Comparison of ENCODE assay signal across 8 mouse cellular contexts in genomic region chr11:120269498-120270104, GRCm38 (mm10). TPM values are rescaled to one million over a fixed set of nuclear protein-coding genes. Genes with fewer than 3 reads are reported as not detected.
DNase-seq lines count a peak whose midpoint lies in the region; ATAC-seq and TF ChIP-seq lines count a peak whose summit lies in the region.

No protein-coding gene starts in this region.

- H3K27ac ChIP-seq in kidney, adult 2 months (ENCODE audit: insufficient read depth, low read depth, low read length): no peak overlapping the region
- H3K27ac ChIP-seq in liver, embryonic 11.5 days (ENCODE audit: low read depth, low read length): no peak overlapping the region

- no peak overlapping the region for H3K4me3 ChIP-seq in kidney, adult 2 months (ENCODE audit: insufficient read depth, low read depth, low read length)
- no peak overlapping the region for H3K4me3 ChIP-seq in liver, embryonic 11.5 days (ENCODE audit: low read depth, low read length)

- intact Hi-C loops in left cerebral cortex, postnatal 36 days (cut with DNase I): no loop called here

- peak; percentile 32 for DNase-seq in kidney, adult 2 months
- DNase-seq in kidney, adult 8-10 months: no peak
- peak; percentile 87 for DNase-seq in Muller cell, postnatal 12 days (ENCODE audit: inconsistent ontology term)
- peak; percentile 55 for DNase-seq in forelimb bud, embryonic 11.5 days (ENCODE audit: low read depth, low spot score)
- DNase-seq in liver, embryonic 11.5 days (ENCODE audit: low spot score): no peak
- DNase-seq in left cerebral cortex, postnatal 36 days (ENCODE audit: low spot score in 2 of 2): no peak
- no peak for DNase-seq in right cerebral cortex, postnatal 4 days
- DNase-seq in urinary bladder, postnatal 4 days (ENCODE audit: low spot score in 2 of 2): no peak

- 74% methylated on average over 8 of the region's 8 CpGs for WGBS in kidney, adult 2 months
- WGBS in liver, embryonic 11.5 days: 67% methylated on average over 8 of the region's 8 CpGs

- H3K27me3 ChIP-seq in kidney, adult 2 months (replicated peaks; ENCODE audit: control insufficient read depth, insufficient read depth, low read length): no peaks in the 10 kb centered on the region
- H3K27me3 ChIP-seq in liver, embryonic 11.5 days (replicated peaks; ENCODE audit: control insufficient read depth, insufficient read depth, low read length): no peaks in the 10 kb centered on the region

- H3K9me3 ChIP-seq in liver, embryonic 11.5 days (ENCODE audit: control insufficient read depth, low read length): no peaks in the 10 kb centered on the region

- H3K9ac ChIP-seq in liver, embryonic 11.5 days (ENCODE audit: low read depth, low read length): no peak overlapping the region

- ATAC-seq in liver, embryonic 11.5 days (replicated peaks; ENCODE audit: low FRiP score): peak; percentile 66

- H3K36me3 ChIP-seq in kidney, adult 2 months (ENCODE audit: control insufficient read depth, insufficient read depth, low read length): no peaks in the 10 kb centered on the region
- peaks cover 17% of the 10 kb centered on the region for H3K36me3 ChIP-seq in liver, embryonic 11.5 days (ENCODE audit: control insufficient read depth, insufficient read depth, low read length)

- no peak for TF ChIP-seq POLR2A in kidney, adult 2 months (IDR thresholded peaks at IDR 0.05; ENCODE audit: low read depth, low read length)

- H3K4me1 ChIP-seq in kidney, adult 2 months (ENCODE audit: control insufficient read depth, insufficient read depth, low read length): no peaks in the 10 kb centered on the region
- peaks cover 13% of the 10 kb centered on the region for H3K4me1 ChIP-seq in liver, embryonic 11.5 days (replicated peaks; ENCODE audit: control insufficient read depth, insufficient read depth, low read length)

- TF ChIP-seq CTCF in kidney, adult 2 months (conservative IDR thresholded peaks at IDR 0.05; ENCODE audit: insufficient read depth, insufficient read length, low read depth, low read length): no peak

- no peak overlapping the region for H3K4me2 ChIP-seq in liver, embryonic 11.5 days

RNA-seq across cellular contexts. Expression of gene Bahcc1, which starts 36.9 kb away (rescaled TPM):
- polyA plus RNA-seq in kidney, adult 2 months (2012; rRNA removed): 8.0 and 9.2 TPM in 2 replicates
- polyA plus RNA-seq in liver, embryonic 11.5 days (2014; fragmentation: Nextera tagmentation; extraction: Ambion mirVana): 6.7 and 8.8 TPM in 2 replicates
- total RNA-seq in left cerebral cortex, postnatal 36 days (2021): 10 to 100 TPM; 15.3 to 20.9 TPM

Comparison
In these comparisons a context has a peak if more than half of its experiments do, and no peak if none do; other contexts are left out.
1. DNase-seq: peak in kidney, adult 2 months (single experiment), Muller cell, postnatal 12 days (single experiment) and forelimb bud, embryonic 11.5 days (single experiment); none in kidney, adult 8-10 months (0 of 2), liver, embryonic 11.5 days (single experiment), left cerebral cortex, postnatal 36 days (0 of 2), right cerebral cortex, postnatal 4 days (single experiment) and urinary bladder, postnatal 4 days (0 of 2).